Mouse (Mus musculus) 3134 (cell line): ENCODE data around the gene Bcat2.
"Not testable (repeated sequence)": the region's sequence is repeated elsewhere in the genome, so short reads cannot be mapped to it uniquely, and the experiment has no call there.

Experiments
- DNase-seq: peaks from one replicate; pipeline ENCODE4 v3.0.0-alpha.2; 2011; ENCODE audit warnings: low spot score; ENCODE audit not compliant: insufficient read length; ENCODE audit errors: extremely low read depth

Gene Bcat2

DNA sequence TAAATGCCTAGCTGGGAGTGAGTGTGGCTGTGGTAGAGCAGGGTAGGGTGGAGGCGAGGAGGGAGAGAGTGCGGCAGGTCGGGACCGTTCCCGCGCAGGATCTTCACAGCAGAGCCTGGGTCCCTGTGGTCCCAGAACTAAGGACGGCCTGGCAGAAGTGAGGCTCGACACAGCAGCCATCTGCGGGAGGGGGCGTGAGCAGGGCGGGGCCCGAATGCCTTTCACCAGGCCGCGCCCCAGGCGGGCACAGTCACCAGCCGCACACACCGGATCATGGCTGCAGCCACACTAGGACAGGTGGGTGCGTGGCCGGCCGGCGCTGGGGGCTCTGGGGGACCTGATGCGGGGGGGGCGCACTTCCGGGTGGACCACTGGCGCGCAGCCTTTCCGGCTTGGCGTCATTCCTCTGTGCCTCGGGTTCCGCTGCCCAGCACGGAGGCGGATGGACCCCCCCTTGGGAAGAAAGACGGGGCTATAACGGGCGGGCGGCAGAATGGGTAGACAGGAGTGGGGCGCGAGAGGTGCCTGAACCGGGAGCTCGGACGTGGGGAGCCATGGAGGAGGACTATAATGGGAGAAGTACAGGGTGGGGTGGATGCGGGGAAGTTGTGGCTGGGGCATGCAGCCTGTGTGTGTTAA is at the start of gene Bcat2:
Gene Bcat2, plus strand, starts transcription at position 51 of the 639 bp plus-strand sequence.
- peak; percentile 85 for DNase-seq

- DNase-seq = no peak
Observed at GRCm38 (mm10) chr7:45520605-45521004, 49.3 kb upstream of the Bcat2 start.

GRCm38 (mm10) chr7:45521728-45522184 is 48.2 kb upstream of the Bcat2 start:
- no peak for DNase-seq

- no peak for DNase-seq
Observed at GRCm38 (mm10) chr7:45522194-45522752, 47.7 kb upstream of the Bcat2 start.

- DNase-seq = no peak
Observed at GRCm38 (mm10) chr7:45522957-45523676, 46.8 kb upstream of the Bcat2 start.

GRCm38 (mm10) chr7:45523678-45524170 is 46.2 kb upstream of the Bcat2 start:
- DNase-seq = no peak

- peak; percentile 57 for DNase-seq
Observed at GRCm38 (mm10) chr7:45524841-45525621, 44.9 kb upstream of the Bcat2 start.

DNA sequence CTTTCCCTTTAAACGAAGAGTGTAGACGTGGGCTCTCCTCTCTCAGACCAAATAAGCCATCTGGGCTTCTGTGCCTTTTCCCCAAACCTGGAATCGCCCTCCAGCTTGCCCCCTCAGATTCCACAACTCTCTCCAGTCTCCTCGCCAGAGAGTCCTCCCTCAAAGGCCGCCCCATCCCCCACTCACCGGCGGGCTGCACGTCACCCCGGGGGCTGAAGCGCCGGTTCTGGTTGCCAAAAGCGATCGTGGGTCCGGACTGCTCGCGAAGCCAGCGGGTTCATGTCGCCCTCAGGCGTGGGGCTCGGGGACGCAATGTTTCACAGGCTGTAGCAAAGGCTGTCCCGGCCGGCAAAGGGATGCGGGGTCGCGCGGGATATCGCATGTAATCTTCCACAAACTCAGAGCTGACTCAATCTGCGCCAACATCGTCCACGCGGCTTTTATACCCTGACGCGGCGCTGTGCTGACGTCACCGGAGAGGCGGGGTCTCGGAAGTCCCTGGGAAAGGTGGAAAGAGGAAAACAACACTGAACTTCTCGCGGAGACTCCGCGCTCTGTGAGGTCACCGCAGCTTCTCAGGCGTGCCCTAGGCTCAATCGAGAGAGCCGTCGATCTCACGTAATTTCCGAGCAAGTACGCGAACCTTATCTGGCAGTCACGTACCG is 44.0 kb upstream of the Bcat2 start, which contains the start of the genes Ppp1r15a and Plekha4:
Gene Ppp1r15a, minus strand, starts transcription at position 460 of the 665 bp plus-strand sequence.
Gene Plekha4, plus strand, starts transcription at position 522 of the 665 bp plus-strand sequence.
- DNase-seq = peak; percentile 96

GRCm38 (mm10) chr7:45526474-45527120 is 43.4 kb upstream of the Bcat2 start:
- DNase-seq = no peak

- DNase-seq = not testable (repeated sequence)
Observed at GRCm38 (mm10) chr7:45527169-45527568, 42.8 kb upstream of the Bcat2 start.

- DNase-seq = no peak
Observed at GRCm38 (mm10) chr7:45529461-45529860, 40.5 kb upstream of the Bcat2 start.

- DNase-seq = no peak
Observed at GRCm38 (mm10) chr7:45530643-45531042, 39.3 kb upstream of the Bcat2 start.

- DNase-seq = no peak
Observed at GRCm38 (mm10) chr7:45535676-45536075, 34.3 kb upstream of the Bcat2 start.

DNA sequence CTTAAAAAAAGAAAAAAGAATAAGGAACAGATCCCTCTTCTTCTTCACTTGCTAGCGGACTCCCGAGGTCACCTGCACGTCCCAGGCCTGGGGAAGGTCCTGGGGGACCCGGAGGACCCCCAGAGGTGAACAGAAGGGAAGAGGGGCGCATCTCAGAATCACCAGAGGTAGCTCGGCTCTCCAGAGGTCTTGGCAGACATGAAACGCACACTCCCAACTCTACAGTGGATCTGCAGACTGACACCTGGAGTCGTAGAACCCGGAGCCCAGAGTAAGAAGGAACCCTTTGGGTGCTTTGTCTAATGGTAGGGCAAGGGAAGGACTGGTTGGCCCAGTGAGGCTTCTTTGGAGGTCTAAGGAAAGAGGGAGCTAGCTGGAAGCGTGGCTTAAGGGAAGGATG is 32.4 kb upstream of the Bcat2 start:
- DNase-seq = no peak

DNA sequence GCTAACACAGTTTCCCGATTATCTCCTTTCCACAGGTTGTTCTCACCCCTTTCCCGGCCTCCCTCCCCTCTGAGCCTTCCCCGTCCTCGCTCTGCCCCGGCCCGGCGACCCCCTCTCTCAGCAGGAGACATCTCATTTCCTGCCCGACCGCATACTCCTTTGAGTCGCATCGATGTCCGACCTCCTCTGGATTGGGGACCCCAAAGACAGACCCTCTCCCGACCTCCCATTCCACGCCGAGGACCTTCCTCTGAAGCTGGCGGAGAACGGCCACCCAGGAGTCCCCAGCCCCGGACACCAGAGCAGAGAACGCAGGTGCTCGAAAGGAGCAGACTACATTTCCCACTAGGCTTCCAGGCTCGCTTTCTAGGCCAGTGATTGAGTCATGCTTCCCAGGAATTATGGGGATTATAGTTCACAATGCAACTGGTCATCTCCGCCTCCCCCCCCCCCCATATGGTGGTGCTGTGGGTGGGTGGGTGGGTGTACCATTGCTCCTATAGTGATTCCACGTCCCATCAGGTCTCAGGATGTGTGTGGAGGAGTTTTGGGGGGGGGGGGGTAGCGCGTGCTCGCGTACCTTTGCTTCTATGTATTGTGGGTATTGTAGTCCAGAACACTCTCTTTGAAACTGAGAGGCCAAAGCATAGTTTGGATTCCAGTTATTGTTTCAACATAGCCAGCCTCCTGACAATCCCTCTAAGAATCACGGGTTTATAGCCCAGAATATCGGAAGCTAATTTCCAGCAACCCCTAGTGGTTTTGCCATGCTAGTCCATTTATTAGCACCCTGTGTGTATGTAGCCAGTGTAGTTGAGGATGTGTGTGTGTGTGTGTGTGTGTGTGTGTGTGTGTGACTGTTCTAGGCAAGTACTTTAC is 31.6 kb upstream of the Bcat2 start:
- DNase-seq = no peak

- DNase-seq = no peak
Observed at GRCm38 (mm10) chr7:45539095-45539494, 30.9 kb upstream of the Bcat2 start.

- no peak for DNase-seq
Observed at GRCm38 (mm10) chr7:45540213-45540612, 29.7 kb upstream of the Bcat2 start.

DNA sequence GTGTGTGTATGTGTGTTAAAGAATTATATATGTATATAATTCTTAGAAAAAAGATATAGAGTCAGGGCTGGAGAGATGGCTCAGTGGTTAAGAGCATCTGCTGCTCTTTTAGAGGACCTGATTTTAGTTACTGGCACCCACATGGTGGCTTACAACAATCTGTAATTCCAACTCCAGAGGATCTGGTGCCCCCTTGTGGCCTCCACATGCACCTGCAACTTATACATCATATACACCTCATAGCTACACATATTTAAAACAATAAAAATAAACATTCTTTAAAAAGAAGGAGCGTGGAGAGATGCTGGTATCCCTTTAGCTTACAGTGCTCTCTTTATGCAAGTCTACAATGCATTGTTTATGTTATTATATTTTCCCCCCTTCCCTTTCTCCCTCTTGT is 25.4 kb upstream of the Bcat2 start:
- DNase-seq = no peak
